Mouse (Mus musculus) granulocyte monocyte progenitor cell, adult 5-6 weeks (primary cell): ENCODE data around the gene Gm21976. TPM values are rescaled to one million over a fixed set of nuclear protein-coding genes. Genes with fewer than 3 reads are reported as not detected.

ENCODE experiments used
- ATAC-seq: replicated peaks from 2 replicates; pipeline ENCODE4 v1.8.0; 2016; ENCODE audit warnings: mild to moderate bottlenecking, moderate TSS enrichment, inconsistent platforms; ENCODE audit not compliant: poor library complexity, severe bottlenecking
- total RNA-seq, 2 experiments: library from RNA; stranded (forward) in 1 of 2; stranded (reverse) in 1 of 2; fragments of 200-712, 200-1000 nt in 1 of 2; fragments of >200 nt in 1 of 2; fragmentation: Nextera tagmentation in 1 of 2; gene quantifications; 2 replicates each; pipeline ENCODE4 v1.2.3; 2014 to 2017

The Gm21976 gene
- total RNA-seq, 2 experiments from 2014 or later, result not detected

GRCm38 (mm10) chr13:98296072-98296471 lies 16.4 kb downstream of the Gm21976 start:
- no peak for ATAC-seq

- ATAC-seq, result no peak
Observed at GRCm38 (mm10) chr13:98297883-98298482, 18.3 kb downstream of the Gm21976 start.

GRCm38 (mm10) chr13:98298833-98299758 lies 19.4 kb downstream of the Gm21976 start:
- ATAC-seq, result peak; percentile 94

- 0 out of 2 replicates have a peak, but pooled peaks have one; percentile 37 for ATAC-seq
Observed at GRCm38 (mm10) chr13:98305257-98305656, 25.6 kb downstream of the Gm21976 start.

- ATAC-seq, result no peak
Observed at GRCm38 (mm10) chr13:98306393-98306792, 26.7 kb downstream of the Gm21976 start.

- ATAC-seq, result no peak
Observed at GRCm38 (mm10) chr13:98306852-98307475, 27.3 kb downstream of the Gm21976 start.

GRCm38 (mm10) chr13:98308004-98308403 lies 28.3 kb downstream of the Gm21976 start:
- no peak for ATAC-seq

- ATAC-seq, result no peak
Observed at GRCm38 (mm10) chr13:98308724-98309123, 29.0 kb downstream of the Gm21976 start.

- no peak for ATAC-seq
Observed at GRCm38 (mm10) chr13:98311597-98311996, 31.9 kb downstream of the Gm21976 start.

- no peak for ATAC-seq
Observed at GRCm38 (mm10) chr13:98313631-98314030, 33.9 kb downstream of the Gm21976 start.

- ATAC-seq, result no peak
Observed at GRCm38 (mm10) chr13:98315124-98315523, 35.4 kb downstream of the Gm21976 start.

GRCm38 (mm10) chr13:98316140-98316479 lies 36.4 kb downstream of the Gm21976 start:
- no peak for ATAC-seq

- peak; percentile 90 for ATAC-seq
Observed at GRCm38 (mm10) chr13:98316480-98317245, 37.0 kb downstream of the Gm21976 start, which contains the start of gene Btf3. Gene Btf3, minus strand, starts transcription at chr13:98317006.

GRCm38 (mm10) chr13:98317246-98317677 lies 37.6 kb downstream of the Gm21976 start:
- ATAC-seq, result no peak

- no peak for ATAC-seq
Observed at GRCm38 (mm10) chr13:98317911-98318310, 38.2 kb downstream of the Gm21976 start.

- ATAC-seq, result no peak
Observed at GRCm38 (mm10) chr13:98325034-98325433, 45.3 kb downstream of the Gm21976 start.

GRCm38 (mm10) chr13:98332106-98332505 lies 52.4 kb downstream of the Gm21976 start:
- ATAC-seq, result peak; percentile 81

- no peak for ATAC-seq
Observed at GRCm38 (mm10) chr13:98336205-98336604, 56.5 kb downstream of the Gm21976 start.

- ATAC-seq, result no peak
Observed at GRCm38 (mm10) chr13:98340506-98340905, 60.8 kb downstream of the Gm21976 start.

- ATAC-seq, result no peak
Observed at GRCm38 (mm10) chr13:98349491-98349890, 69.8 kb downstream of the Gm21976 start.
